Mouse (Mus musculus): ENCODE data around the gene Hecw2.

Hecw2 gene

DNA sequence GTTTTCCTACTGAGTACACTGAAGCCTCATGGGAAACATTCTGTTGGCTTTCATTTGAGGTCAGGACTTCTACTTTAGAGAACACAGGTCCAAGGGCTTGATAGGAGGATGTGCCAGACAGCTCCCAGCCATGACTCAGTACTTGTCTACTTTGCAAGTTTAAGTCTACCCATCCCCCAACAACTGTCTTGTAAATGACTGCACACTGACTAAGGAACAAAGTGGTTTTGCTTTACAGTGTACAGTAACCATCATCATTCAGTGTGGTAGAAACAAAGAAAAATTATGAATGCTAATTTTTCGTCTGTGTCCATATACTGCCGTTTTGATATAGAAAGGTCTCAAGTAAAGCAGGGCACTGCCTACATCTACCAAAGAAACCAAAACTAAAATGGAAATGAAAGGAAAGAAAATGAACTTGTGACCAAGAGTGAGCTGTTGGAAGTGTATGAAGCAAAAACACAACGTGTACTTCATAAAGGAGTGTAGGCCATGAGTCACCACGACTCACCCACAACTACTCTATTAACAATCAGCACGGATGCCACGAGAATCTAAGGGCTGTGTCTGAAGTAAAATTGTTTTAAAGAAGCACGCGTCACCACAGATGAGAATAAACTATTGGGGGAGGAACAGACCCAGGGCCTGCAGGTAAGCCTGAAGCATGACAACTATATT lies 356.6 kb downstream of the Hecw2 start:
- DNase-seq (ENCODE audit: low spot score in 2 of 2): no peak

GRCm38 (mm10) chr1:53830286-53830685 lies 364.7 kb downstream of the Hecw2 start:
- DNase-seq (ENCODE audit: low spot score in 2 of 2): no peak

GRCm38 (mm10) chr1:53829089-53829488 lies 365.9 kb downstream of the Hecw2 start:
- DNase-seq (ENCODE audit: low spot score in 2 of 2): no peak

DNA sequence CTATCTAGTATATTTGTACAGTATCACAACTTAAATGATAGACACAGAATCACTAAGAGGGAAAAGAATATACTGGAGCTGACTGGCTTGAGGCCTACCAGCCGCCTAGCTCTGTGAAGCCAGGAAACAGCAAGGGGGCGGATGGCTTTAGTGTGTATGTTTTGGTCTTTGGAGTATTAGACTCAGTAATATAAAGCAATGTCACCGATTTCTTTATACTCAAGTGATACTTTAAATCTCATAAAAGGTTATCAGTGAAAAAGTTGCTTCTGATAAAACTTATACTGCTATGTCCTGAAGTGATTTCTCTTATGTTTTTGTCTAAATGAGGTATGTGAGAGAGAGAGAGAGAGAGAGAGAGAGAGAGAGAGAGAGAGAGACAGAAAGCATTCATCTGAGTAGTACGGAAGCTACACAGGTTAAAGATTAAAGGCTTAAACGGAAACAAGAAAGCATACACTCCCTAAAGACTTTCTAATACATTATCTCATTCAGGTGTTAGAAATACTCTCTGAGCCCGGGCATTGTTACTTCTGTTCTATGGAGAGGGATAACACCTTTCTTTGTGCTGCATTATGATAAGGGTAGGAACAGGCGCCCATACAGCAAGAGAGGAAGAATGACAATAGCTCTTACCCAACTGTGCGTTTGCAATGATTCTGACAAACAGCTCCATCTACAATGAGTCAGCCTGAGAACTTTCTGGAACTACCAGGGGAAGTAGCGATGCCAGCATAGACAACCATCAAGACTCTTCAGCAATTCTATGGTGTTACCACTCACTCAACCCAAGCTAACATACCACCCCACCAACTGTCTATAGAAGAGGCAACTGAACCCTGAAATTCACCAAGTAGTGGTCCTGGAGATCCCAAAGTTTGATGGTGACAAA lies 370.3 kb downstream of the Hecw2 start:
- DNase-seq (ENCODE audit: low spot score in 2 of 2): no peak

GRCm38 (mm10) chr1:53823687-53824445 lies 371.1 kb downstream of the Hecw2 start:
- peak; percentile 53 to 78 for DNase-seq (ENCODE audit: low spot score in 2 of 2)

DNA sequence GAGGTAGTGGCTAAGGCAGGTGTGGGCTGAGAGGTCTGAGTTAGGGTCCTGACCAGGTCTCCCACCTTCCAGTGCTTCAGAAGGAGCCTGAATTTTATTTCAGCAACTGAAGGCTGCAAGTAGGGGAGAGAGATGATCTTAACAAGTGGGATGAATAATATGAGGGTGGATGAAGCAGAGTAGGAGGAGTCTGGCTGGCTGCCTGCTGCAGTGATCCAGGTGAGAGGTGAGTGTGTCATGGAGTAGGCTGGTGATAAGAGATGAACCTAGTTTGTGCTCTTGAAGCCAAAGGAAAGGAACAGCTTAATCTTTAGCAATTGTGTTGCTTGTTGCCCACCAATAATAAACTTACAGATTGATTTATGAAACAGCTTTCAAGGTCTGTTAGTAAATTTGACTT lies 373.0 kb downstream of the Hecw2 start:
- DNase-seq (ENCODE audit: low spot score in 2 of 2): no peak

DNA sequence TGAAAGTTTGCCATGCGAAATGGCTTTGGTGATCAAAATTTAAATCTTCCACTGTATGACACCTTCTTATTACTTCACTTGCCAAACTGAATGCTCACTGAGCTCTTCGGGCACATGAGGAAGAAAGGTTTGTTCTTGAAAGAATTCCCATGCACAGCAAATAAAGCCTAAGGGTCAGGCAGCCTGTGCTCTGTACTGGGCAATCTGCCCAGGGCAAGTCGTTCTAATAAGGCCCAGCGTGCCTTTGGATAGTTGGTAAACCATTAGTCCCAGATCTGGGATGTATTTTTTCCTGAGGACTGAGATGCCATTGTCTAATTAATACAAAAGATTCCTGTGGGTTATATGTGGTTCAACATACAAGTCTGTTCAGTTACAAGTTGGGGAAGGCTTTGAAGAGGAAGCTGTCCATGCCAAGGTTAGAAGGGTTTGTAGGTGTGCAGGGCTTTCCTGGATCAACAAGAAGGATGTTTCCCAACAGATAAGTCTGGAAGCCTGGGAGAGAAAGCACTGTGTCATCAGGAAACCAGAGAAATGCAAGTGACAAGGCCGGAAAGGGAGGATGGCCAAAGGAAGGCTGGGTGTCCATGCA lies 374.8 kb downstream of the Hecw2 start:
- no peak for DNase-seq (ENCODE audit: low spot score in 2 of 2)

- no peak for DNase-seq (ENCODE audit: low spot score in 2 of 2)
These were observed 376.7 kb downstream of the Hecw2 start for GRCm38 (mm10) chr1:53818072-53818862.

DNA sequence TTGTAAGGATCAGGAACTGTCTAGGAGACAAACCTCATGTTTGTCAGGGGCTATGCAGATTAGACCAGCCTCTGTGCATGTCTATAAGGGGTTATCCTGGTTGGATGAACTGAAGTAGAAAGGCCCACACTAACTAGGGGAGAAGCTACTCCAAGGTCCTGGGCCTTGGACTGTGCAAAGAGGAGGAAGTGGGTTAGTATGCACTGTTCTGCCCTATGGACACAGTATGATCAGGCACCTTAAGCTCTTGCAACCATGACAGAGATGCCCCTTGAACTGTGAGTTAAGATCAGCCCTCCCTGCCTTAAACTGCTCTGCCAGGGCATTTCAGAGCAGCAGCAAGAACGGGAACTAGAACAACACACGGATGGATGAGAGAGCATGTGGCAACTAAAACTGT lies 378.6 kb downstream of the Hecw2 start:
- DNase-seq (ENCODE audit: low spot score in 2 of 2): no peak

DNA sequence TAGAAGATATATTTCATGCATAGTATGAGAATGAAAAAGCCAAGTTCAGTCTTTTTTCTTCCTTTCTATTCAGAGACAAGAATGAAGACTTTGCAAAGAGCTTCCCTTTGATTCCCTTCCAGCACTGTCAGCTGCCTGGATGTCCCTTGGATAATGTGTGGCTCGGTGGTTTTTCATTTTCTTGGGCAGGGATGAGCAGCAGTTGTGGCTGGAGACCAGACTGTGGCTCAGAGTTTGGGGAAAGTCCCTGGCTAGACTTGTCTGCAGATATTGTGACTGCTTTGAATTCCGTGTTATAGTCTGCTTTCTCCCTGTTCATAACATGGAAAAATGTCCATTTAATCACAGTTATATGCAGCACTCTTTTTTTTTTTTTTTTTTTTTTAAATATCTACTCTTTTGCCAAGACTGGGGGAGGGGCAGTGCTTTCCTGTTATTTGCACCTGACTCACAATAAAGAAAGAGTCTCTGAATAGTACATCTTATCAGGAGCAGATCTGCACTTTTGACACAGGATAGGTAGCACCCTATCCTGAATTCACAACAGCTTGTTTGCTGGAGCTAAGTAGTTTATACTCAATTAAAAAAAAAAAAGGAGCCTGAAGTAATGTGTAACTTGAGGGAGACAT lies 380.8 kb downstream of the Hecw2 start:
- peak in 1 of 2 experiments; percentile 58 for DNase-seq (ENCODE audit: low spot score in 2 of 2)

GRCm38 (mm10) chr1:53811919-53812318 lies 383.0 kb downstream of the Hecw2 start:
- DNase-seq (ENCODE audit: low spot score in 2 of 2): no peak

DNA sequence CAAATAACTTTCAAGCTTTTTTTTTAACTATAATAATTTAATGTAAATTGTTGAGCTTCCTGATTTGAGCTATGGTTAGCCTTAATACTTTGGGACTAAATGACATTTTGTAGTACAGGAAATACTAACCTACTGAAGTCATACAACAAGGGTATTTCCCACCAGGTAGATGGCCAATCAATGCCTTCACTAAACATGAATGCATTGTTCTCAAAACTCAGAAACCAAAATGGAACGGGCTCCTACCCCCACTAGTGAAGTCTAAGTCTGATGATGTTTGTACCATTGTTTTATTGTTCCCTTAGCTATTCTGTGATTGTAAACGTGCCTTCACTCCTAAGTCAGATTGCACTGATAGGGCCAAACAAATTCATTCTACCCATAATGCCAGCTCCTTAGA lies 386.7 kb downstream of the Hecw2 start:
- DNase-seq (ENCODE audit: low spot score in 2 of 2): no peak

- DNase-seq (ENCODE audit: low spot score in 2 of 2): no peak
These were observed 397.2 kb downstream of the Hecw2 start for GRCm38 (mm10) chr1:53797811-53798210.

- DNase-seq (ENCODE audit: low spot score in 2 of 2): no peak
These were observed 397.9 kb downstream of the Hecw2 start for GRCm38 (mm10) chr1:53797074-53797473.

GRCm38 (mm10) chr1:53796271-53796670 lies 398.7 kb downstream of the Hecw2 start:
- no peak for DNase-seq (ENCODE audit: low spot score in 2 of 2)

- DNase-seq (ENCODE audit: low spot score in 2 of 2): no peak
These were observed 399.4 kb downstream of the Hecw2 start for GRCm38 (mm10) chr1:53795591-53795990.

DNA sequence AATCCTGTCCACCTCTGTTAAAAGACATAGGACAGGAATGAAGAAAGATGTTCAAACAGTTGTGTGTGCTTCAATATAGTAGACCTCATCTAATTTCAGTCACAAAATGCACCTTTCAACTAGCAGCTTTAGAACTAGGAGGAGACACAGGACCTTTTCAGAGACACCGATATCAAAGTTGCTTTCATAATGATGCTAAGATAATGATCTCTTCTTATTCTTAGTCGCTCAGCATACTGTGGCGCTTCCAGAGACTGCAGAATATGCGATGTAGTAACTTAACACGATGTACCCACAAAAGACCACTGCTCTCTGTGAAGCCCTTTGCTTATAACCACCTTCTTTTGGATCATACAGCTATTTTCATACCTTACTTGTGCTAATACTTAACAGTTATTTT lies 399.9 kb downstream of the Hecw2 start:
- DNase-seq (ENCODE audit: low spot score in 2 of 2): no peak

GRCm38 (mm10) chr1:53794279-53794678 lies 400.7 kb downstream of the Hecw2 start:
- DNase-seq (ENCODE audit: low spot score in 2 of 2): no peak

DNA sequence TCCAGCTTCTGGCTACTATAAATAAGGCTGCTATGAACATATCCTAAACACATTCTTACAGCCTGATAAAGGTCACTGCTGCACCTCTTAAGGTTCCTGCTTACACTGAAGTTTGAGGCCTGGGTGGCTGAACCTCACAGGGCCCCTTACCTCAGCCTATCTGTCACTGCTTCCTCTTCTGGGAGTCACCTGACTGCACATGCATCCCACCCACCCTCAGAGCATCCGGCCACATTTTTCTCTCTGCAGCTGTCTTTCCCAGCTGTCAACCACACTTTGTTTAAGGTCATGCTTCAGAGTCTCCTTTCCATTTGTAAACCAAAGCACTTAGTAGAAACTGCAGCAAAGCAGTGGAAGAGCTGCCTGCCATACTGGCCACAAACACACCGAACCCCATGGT lies 403.6 kb downstream of the Hecw2 start:
- DNase-seq (ENCODE audit: low spot score in 2 of 2): peak in 1 of 2 experiments; percentile 24

DNA sequence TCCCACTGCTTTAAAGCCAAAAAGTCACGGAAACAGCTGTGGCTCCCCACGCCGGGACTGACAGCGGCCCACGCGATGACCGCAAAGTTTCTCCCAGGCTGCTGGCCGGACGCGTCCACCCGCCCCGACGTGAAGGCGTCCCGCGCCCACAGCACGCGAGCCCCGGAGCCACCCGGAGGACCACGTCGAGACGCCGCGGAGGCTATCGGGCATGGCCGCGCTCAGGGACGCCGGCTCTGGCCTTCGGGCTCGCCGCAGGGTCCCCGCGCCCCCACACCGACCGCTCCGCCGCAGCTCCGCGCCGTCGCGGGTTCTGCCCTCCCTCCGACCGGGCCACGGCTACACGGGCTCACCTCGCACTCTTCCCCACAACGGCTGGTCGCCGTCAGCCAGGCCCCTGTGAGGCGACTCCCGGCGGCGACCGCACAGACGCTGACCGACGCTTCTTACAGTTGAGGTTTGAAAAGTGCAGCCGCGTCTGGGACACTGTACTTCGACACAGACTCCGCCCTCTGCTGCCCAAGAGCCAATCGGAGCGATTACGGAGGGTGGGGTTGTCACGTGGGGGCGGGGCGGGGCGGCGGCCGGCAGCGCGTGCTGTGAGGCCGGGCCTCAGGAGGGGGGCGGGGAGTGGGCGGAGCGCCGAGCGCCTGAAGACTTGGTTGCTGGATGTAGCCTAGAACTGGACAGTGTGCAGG lies 410.1 kb downstream of the Hecw2 start, which contains the start of gene Stk17b:
Gene Stk17b, minus strand, starts transcription at position 504 of the 698 bp plus-strand sequence.
- peak; percentile 90 for DNase-seq (ENCODE audit: low spot score in 2 of 2)

Measured in heart, adult 9 months (tissue).